Mouse (Mus musculus): Measurements from ENCODE around the gene Crls1.

Gene Crls1

GRCm38 (mm10) chr2:132884303-132884967 is 38.0 kb downstream of the Crls1 start:
- DNase-seq (ENCODE audit: low read depth, low spot score): peak; percentile 24

GRCm38 (mm10) chr2:132885312-132885711 is 38.8 kb downstream of the Crls1 start:
- DNase-seq (ENCODE audit: low read depth, low spot score): no peak

- no peak for DNase-seq (ENCODE audit: low read depth, low spot score)
Measured at GRCm38 (mm10) chr2:132893826-132894225, 47.4 kb downstream of the Crls1 start.

- no peak for DNase-seq (ENCODE audit: low read depth, low spot score)
Measured at GRCm38 (mm10) chr2:132898211-132898610, 51.7 kb downstream of the Crls1 start.

- no peak for DNase-seq (ENCODE audit: low read depth, low spot score)
Measured at GRCm38 (mm10) chr2:132900596-132900995, 54.1 kb downstream of the Crls1 start.

- DNase-seq (ENCODE audit: low read depth, low spot score): no peak
Measured at GRCm38 (mm10) chr2:132901636-132902035, 55.2 kb downstream of the Crls1 start.

- no peak for DNase-seq (ENCODE audit: low read depth, low spot score)
Measured at GRCm38 (mm10) chr2:132902056-132902455, 55.6 kb downstream of the Crls1 start.

GRCm38 (mm10) chr2:132903498-132903897 is 57.0 kb downstream of the Crls1 start:
- DNase-seq (ENCODE audit: low read depth, low spot score): peak; percentile 87

- DNase-seq (ENCODE audit: low read depth, low spot score): no peak
Measured at GRCm38 (mm10) chr2:132904961-132905360, 58.5 kb downstream of the Crls1 start.

GRCm38 (mm10) chr2:132906763-132907162 is 60.3 kb downstream of the Crls1 start:
- peak; percentile 80 for DNase-seq (ENCODE audit: low read depth, low spot score)

- no peak for DNase-seq (ENCODE audit: low read depth, low spot score)
Measured at GRCm38 (mm10) chr2:132914785-132915184, 68.3 kb downstream of the Crls1 start.

Measured in 3T3-L1 (cell line).